Mouse (Mus musculus) activated CD4-positive, CD25-positive, alpha-beta regulatory T cell, adult 4 months (primary cell): ENCODE data around the gene Kif1b. TPM values are rescaled to one million over a fixed set of nuclear protein-coding genes. Genes with fewer than 3 reads are reported as not detected.

ENCODE experiments used
- ATAC-seq: one replicate; pipeline ENCODE4 v1.8.0; 2017
- polyA plus RNA-seq, 2 experiments: library from polyadenylated mRNA; unstranded; fragments of 100-300 nt; shearing (Covaris generic); gene quantifications; one replicate each; pipeline ENCODE4 v1.2.1; 2017

Gene Kif1b
- polyA plus RNA-seq, 2 experiments from 2014 or later: 11.0 to 15.4 TPM

GRCm38 (mm10) chr4:149133395-149133794 is 174.1 kb downstream of the Kif1b start:
- no peak for ATAC-seq

GRCm38 (mm10) chr4:149131789-149132565 is 175.5 kb downstream of the Kif1b start:
- ATAC-seq: no peak

- no peak for ATAC-seq
These were observed 176.3 kb downstream of the Kif1b start for GRCm38 (mm10) chr4:149131021-149131752.

DNA sequence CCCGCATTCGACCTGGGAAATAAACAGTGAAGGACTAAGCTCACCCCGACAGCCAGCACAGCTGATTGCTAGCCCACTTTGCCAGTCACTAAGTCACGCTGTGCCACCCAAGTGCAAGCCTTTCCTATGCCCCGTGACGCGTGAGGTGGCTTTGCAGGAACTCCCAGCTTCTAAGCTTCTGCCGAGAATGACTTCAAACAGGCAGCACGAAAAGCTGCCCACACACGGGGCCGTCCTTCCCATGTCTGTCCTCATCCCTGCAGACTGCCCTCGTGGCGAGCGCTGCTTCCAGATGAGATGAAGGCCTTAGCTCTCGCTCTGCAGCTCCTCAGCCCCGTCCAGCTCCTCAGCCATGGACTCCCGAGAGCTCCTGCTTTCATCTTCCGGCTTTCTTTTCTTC is 179.0 kb downstream of the Kif1b start:
- ATAC-seq: no peak

DNA sequence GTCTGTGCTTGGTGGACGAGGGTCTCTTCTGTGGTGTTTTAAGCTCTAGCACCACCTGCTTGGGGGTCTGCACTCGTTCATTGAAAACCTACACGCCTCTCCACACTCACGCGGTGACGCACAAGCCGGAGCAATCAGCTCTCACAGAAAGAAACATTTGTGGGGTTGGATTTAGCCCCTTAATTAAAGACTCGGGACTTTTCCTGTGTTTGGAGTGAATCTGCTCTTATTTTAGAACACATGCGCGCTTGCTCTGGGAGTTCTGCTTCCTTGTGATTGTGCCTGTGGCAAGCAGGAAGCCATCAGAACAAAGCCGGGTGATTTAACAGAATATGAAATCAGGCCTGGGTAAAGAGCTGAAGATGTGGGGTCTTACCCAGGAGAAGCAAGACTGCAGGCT is 180.8 kb downstream of the Kif1b start, which contains the start of gene Cort:
Gene Cort, minus strand, starts transcription at position 101 of the 400 bp plus-strand sequence.
- ATAC-seq: no peak

Other genes starting within 250 kb of the Kif1b start
- gene Pex14, start 207.8 kb downstream of the Kif1b start, polyA plus RNA-seq: 10 to 100 TPM; 11.9 to 17.9 TPM
- 10 to 100 TPM; 26.0 to 32.4 TPM for gene Dffa, start 203.5 kb downstream of the Kif1b start, polyA plus RNA-seq
- under 1 TPM in 1 of 2 experiments, not detected in 1; 0.67 TPM for gene Cort, start 180.9 kb downstream of the Kif1b start, polyA plus RNA-seq
- 10 to 100 TPM; 15.6 to 17.7 TPM for gene Cenps, start 170.1 kb downstream of the Kif1b start, polyA plus RNA-seq
- 10 to 100 TPM; 44.0 to 74.8 TPM for gene Pgd, start 140.9 kb downstream of the Kif1b start, polyA plus RNA-seq
- 10 to 100 TPM; 15.4 to 21.1 TPM for gene Ube4b, start 119.1 kb upstream of the Kif1b start, polyA plus RNA-seq
- gene Rbp7, start 147.3 kb upstream of the Kif1b start, polyA plus RNA-seq: not detected
- under 1 TPM in 1 of 2 experiments, not detected in 1; 0.74 TPM for gene Tmem274, start 169.7 kb upstream of the Kif1b start, polyA plus RNA-seq
- 1 to 10 TPM; 8.1 to 8.6 TPM for gene Nmnat1, start 177.5 kb upstream of the Kif1b start, polyA plus RNA-seq
- gene Lzic, start 177.5 kb upstream of the Kif1b start, polyA plus RNA-seq: 10 to 100 TPM; 26.0 to 30.0 TPM
- 1 to 10 TPM in 1 of 2 experiments, under 1 TPM in 1; 0.28 to 1.4 TPM for gene Ctnnbip1, start 210.5 kb upstream of the Kif1b start, polyA plus RNA-seq